Mouse (Mus musculus) hindbrain, embryonic 11.5 days (tissue): ENCODE results near the gene Slc10a2. TPM values are rescaled to one million over a fixed set of nuclear protein-coding genes. Genes with fewer than 3 reads are reported as not detected.
A peak's percentile ranks its signal among the peaks of the same experiment; 100 is the strongest.
"Not testable (repeated sequence)": the region's sequence is repeated elsewhere in the genome, so short reads cannot be mapped to it uniquely, and the experiment has no call there.

Experiments used
- ATAC-seq: fragments of 200-750 bp; cut with Nextera tagmentation; 2 replicates; pipeline ENCODE4 v1.8.0; 2017; ENCODE audit warnings: mild to moderate bottlenecking, moderate TSS enrichment, moderate library complexity; ENCODE audit not compliant: low FRiP score
- DNase-seq: peaks from one replicate; pipeline ENCODE4 v3.0.0-alpha.2; 2015; ENCODE audit warnings: low spot score
- H3K27ac ChIP-seq: fragments of 300-500 bp; sonication (generic); 2 replicates; pipeline ENCODE4 v1.5.1; 2014; ENCODE audit warnings: mild to moderate bottlenecking, low read depth, low read length
- H3K27me3 ChIP-seq: fragments of 300-500 bp; sonication (generic); 2 replicates; pipeline ENCODE4 v1.6.1; 2014; ENCODE audit warnings: mild to moderate bottlenecking, low read length, moderate library complexity, mixed read lengths; ENCODE audit not compliant: control insufficient read depth, insufficient read depth
- H3K36me3 ChIP-seq: fragments of 300-500 bp; sonication (generic); 2 replicates; pipeline ENCODE4 v1.6.1; 2014; ENCODE audit warnings: mild to moderate bottlenecking, low read length, moderate library complexity, mixed read lengths; ENCODE audit not compliant: control insufficient read depth, insufficient read depth
- H3K4me1 ChIP-seq: fragments of 300-500 bp; sonication (generic); replicated peaks from 2 replicates; pipeline ENCODE4 v1.6.1; 2014; ENCODE audit warnings: low read length, mixed read lengths; ENCODE audit not compliant: control insufficient read depth, insufficient read depth
- H3K4me2 ChIP-seq: fragments of 300-500 bp; sonication (generic); replicated peaks from 2 replicates; pipeline ENCODE4 v1.6.1; 2014; ENCODE audit warnings: mild to moderate bottlenecking, low read depth, low read length
- H3K4me3 ChIP-seq: fragments of 300-500 bp; sonication (generic); 2 replicates; pipeline ENCODE4 v1.5.1; 2014; ENCODE audit warnings: low read depth, low read length
- H3K9ac ChIP-seq: fragments of 300-500 bp; sonication (generic); 2 replicates; pipeline ENCODE4 v1.6.1; 2014; ENCODE audit warnings: low read depth, low read length
- H3K9me3 ChIP-seq: fragments of 300-500 bp; sonication (generic); 2 replicates; pipeline ENCODE4 v1.6.1; 2016; ENCODE audit warnings: low read length; ENCODE audit not compliant: control insufficient read depth
- WGBS: fragments of 180-500 bp; shearing (Covaris S2); extraction: QIAGEN DNeasy Blood & Tissue Kit; methylation state at CpG from one replicate; pipeline ENCODE4 v1.1.7; 2014; 5-methylcytosine and 5-hydroxymethylcytosine counted together
- polyA plus RNA-seq: library from polyadenylated mRNA; unstranded; fragments of >200 nt; fragmentation: Nextera tagmentation; extraction: Ambion mirVana; gene quantifications from 2 replicates; pipeline ENCODE4 v1.2.1, GENCODE M21; 2014

The Slc10a2 gene
- not detected in 2 replicates for polyA plus RNA-seq

DNA sequence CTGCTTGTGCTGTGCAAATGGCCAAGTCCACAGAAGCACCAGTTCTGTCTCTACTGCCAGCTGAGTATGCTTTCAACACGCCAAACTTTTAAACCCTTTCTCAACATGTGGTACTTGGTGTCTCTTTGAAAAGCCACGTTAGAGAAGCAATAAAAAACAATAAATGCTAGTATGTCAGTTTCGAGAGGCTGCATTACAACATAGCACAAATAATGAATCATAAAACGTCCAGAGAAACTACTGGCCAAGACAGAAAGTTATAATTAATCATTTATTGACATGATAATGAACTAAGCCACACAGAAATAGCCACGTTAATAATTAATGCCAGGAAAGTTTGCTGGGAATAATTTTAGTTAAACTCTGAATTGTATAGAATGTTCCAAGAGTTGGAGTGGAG is at the start of gene Slc10a2:
Gene Slc10a2 (minus strand): TSS at position 166 of the 400 bp plus-strand sequence.
- Histone ChIP-seq H3K36me3 (no peaks in the 10 kb centered on the region), H3K9me3 (no peaks in the 10 kb centered on the region), H3K27ac (no peak within 1 kb of the TSS), H3K4me2 (no peak within 1 kb of the TSS), H3K4me1 (no peaks in the 10 kb centered on the region), H3K4me3 (no peak within 1 kb of the TSS), H3K9ac (no peak within 1 kb of the TSS), H3K27me3 (no peaks in the 10 kb centered on the region)
- 66% methylated on average over 5 of the region's 5 CpGs for WGBS
- no peak for DNase-seq
- no peak for ATAC-seq

DNA sequence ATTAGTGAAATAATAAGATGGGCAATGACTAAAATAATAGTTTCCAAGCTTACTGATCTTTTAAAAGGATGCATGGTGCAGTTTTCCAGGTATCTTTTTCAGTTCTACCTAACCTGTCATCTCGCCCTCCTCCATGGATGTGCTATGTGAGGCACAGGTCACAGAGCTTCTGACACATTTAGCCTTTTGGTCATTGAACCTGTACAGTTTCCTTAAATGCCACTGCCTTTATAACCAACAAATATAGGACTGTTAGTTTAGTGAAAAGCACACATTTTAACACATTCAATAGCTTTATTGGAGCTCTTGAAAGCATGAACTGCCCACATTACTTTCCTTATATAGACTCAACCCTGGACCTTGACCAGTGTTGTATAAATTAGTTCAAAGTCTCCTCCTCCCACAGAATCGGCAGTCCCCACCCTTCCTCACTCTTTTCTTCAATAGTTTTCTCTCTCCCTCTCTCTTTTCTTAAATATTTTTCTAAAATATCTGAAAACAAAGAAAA is 24.2 kb upstream of the Slc10a2 start:
- DNase-seq, result no peak
- no peaks in the 10 kb centered on the region for H3K9me3 ChIP-seq

DNA sequence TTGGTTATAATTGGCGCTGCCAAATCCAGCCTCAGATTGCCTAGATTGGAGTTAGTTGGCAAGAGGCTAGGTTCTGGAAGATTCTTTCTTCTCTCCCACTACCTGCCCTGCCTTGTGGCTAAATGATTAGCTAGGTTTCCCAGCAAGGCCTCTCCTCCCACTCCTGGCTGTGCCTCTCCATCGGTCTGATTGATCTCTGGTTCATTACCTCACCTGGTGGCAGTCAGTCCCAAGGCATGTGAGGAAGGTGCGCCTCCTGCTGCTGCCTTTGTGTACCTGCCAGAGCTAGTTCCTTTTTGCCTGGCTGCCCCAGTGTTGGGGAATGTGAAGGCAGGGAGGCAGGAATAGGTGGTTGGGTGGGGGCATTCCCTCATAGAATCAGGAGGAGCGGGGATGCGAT is 1.7 kb upstream of the Slc10a2 start:
- 66% methylated on average over 5 of the region's 5 CpGs for WGBS
- no peak overlapping the region for H3K9ac ChIP-seq
- H3K4me2 ChIP-seq, result no peak overlapping the region
- no peaks in the 10 kb centered on the region for H3K36me3 ChIP-seq
- no peaks in the 10 kb centered on the region for H3K9me3 ChIP-seq
- peak; percentile 1 for DNase-seq
- ATAC-seq, result no peak
- no peaks in the 10 kb centered on the region for H3K27me3 ChIP-seq
- H3K4me1 ChIP-seq, result no peaks in the 10 kb centered on the region
- H3K27ac ChIP-seq, result no peak overlapping the region
- no peak overlapping the region for H3K4me3 ChIP-seq

More for the DNA sequence above, 24.2 kb upstream of the Slc10a2 start:
- Histone ChIP-seq H3K4me3 (no peak overlapping the region), H3K4me2 (no peak overlapping the region), H3K9ac (no peak overlapping the region), H3K4me1 (no peaks in the 10 kb centered on the region), H3K27ac (no peak overlapping the region), H3K27me3 (no peaks in the 10 kb centered on the region), H3K36me3 (no peaks in the 10 kb centered on the region)
- WGBS, result 84% methylated on average over 2 of the region's 2 CpGs
- ATAC-seq, result no peak

DNA sequence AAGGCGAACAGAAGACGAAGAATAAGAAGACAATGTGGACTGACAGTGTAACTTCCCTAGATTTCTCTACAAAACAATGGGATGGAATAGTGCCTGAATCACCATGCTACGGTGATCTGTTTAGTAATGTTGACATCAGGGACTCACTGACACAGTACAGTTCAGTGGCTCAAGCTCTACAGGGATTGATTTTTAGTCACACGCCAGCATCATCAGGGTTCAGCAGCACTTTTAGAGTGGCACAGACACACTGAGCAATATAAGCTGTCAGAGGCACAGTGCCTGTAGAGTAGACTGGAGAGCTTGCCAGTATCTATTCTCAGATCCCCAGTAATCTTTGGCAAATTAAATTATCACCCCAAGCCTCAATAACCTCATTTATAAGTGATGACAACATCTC is 9.8 kb downstream of the Slc10a2 start:
- Histone ChIP-seq H3K27ac (no peak overlapping the region), H3K9ac (no peak overlapping the region), H3K4me3 (no peak overlapping the region), H3K27me3 (no peaks in the 10 kb centered on the region), H3K36me3 (no peaks in the 10 kb centered on the region), H3K9me3 (no peaks in the 10 kb centered on the region), H3K4me2 (no peak overlapping the region), H3K4me1 (no peaks in the 10 kb centered on the region)
- DNase-seq (no peak), ATAC-seq (no peak)
- 89% methylated on average over 4 of the region's 4 CpGs for WGBS

DNA sequence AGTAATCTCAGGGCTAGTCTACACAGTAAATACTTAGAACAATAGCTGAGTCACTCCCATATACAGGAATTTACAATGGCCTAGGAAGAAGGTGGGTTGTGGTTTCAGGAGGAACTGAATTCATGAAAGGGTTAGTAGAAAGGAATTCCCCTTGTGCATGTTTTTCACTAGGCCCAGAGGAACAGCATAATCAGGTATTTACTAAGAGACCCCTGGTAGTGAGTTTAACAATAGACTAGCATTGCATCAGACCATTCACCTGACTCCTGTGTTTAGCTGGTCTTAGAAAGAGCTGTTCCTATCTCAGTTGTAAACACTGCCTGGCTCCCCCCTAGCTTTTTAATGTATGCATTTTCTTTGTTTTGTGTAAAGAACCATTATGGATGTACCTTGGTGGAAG is 11.2 kb downstream of the Slc10a2 start:
- H3K9me3 ChIP-seq, H3K27ac ChIP-seq, H3K36me3 ChIP-seq, DNase-seq, H3K27me3 ChIP-seq, H3K9ac ChIP-seq, H3K4me2 ChIP-seq, ATAC-seq, H3K4me3 ChIP-seq, H3K4me1 ChIP-seq: not testable (repeated sequence)

DNA sequence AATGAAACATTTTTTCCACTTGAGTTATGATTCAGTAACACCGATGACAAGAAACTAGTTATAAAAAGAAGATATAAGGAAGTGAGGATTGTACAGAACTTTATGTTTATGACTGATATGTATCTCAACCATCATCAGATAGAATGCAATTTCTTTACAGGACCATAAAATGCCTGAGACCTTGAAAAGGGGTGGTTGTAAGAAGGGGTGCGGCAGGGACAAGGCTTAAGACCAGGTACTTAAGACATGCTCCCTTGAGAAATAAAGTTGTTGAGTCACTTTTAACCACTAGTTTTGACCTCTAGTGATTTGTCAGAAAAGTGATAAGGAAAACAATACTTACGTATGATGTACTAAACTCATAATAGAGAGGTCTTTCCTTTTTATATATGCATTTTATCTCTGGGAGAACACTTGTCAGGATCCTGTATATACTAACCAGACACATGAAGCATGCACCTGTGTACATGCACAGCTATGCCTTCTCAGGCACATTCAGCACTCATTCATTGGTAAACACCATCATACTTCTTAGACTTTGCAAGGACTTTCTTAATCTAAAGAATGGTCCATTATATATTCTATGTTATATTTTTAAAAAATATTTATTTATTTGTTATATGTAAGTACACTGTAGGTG is 31.4 kb downstream of the Slc10a2 start:
- no peak for ATAC-seq
- no peak for DNase-seq
- 93% methylated on average over 3 of the region's 3 CpGs for WGBS

DNA sequence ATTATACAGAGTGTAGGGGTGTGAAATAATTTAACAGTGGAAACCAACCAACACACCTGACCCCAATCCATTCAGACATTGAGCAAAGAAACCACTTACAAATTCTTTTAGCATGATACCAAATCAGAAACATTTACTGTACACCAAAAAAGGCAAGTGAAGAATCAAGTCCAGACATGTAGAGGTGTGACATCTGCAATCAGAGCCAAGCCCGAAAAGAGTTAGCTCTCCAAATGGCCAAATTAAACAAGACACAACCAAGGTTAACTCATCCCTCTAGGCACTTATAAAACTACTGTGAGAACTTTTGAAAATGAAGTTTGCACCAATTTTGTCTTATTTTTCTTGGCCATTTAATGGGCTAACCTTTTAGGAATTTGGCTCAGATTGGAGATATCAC is 46.3 kb downstream of the Slc10a2 start:
- Histone ChIP-seq H3K9ac (no peak overlapping the region), H3K4me1 (no peaks in the 10 kb centered on the region), H3K27me3 (no peaks in the 10 kb centered on the region), H3K4me3 (no peak overlapping the region), H3K4me2 (no peak overlapping the region), H3K27ac (no peak overlapping the region), H3K36me3 (no peaks in the 10 kb centered on the region), H3K9me3 (no peaks in the 10 kb centered on the region)
- DNase-seq, result no peak
- ATAC-seq, result no peak
- WGBS, result 90% methylated on average over 1 of the region's 1 CpGs

More for the DNA sequence above, 31.4 kb downstream of the Slc10a2 start:
- Histone ChIP-seq H3K36me3 (no peaks in the 10 kb centered on the region), H3K9me3 (no peaks in the 10 kb centered on the region), H3K4me2 (no peak overlapping the region), H3K27me3 (no peaks in the 10 kb centered on the region), H3K4me1 (no peaks in the 10 kb centered on the region), H3K9ac (no peak overlapping the region), H3K27ac (no peak overlapping the region), H3K4me3 (no peak overlapping the region)

DNA sequence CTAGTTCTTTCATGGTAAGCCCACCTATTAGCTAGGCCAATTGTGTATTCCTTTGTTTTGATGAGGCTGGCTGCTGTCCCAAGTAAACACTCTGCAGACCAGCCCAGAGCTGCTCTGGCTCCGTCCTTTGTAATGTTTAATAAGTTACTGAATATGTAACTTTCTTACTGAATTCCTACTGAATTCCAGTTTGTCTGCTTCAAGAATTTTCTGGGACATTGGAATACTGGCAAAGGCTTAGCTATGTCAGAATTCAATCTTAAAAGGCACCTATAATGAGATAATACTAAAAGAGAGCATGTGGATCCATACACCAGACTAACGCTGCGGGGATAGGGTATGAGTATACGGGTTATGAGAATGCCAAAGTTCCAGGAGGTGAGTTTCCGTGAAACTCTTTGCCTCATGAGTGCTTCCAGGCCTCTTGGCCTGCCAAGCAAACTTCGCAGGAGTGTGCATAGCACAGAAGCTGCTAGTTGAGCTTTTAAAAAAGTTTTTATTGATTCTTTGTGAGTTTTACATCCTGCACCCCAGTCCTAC is 60.7 kb downstream of the Slc10a2 start:
- not testable (repeated sequence) for H3K4me1 ChIP-seq, H3K4me3 ChIP-seq, H3K36me3 ChIP-seq, H3K27ac ChIP-seq, H3K9me3 ChIP-seq, H3K27me3 ChIP-seq, ATAC-seq, H3K9ac ChIP-seq, DNase-seq, H3K4me2 ChIP-seq
- 88% methylated on average over 6 of the region's 6 CpGs for WGBS
